Mouse (Mus musculus) layer of hippocampus, postnatal 14 days (tissue): ENCODE results near the gene Sptb. TPM values are rescaled to one million over a fixed set of nuclear protein-coding genes. Genes with fewer than 3 reads are reported as not detected.

Source experiments
- DNase-seq, 2 experiments: peaks; one replicate each; pipeline ENCODE4 v3.0.0; 2021 to 2022; ENCODE audit warnings: low spot score in 2 of 2, mixed read lengths in 1 of 2
- long read RNA-seq, 2 experiments: library from polyadenylated mRNA; stranded (forward); transcript quantifications; one replicate each; pipeline ENCODE4 v2.0.0; 2021
- total RNA-seq, 2 experiments: library from RNA; stranded (reverse); gene quantifications; 2 replicates each; pipeline ENCODE4 v1.2.3; 2021

The Sptb gene
- total RNA-seq: 10 to 100 TPM; 86.2 to 86.6 TPM
- long read RNA-seq, experiment 1, full-length matches to known transcripts: 1 of 22 reads
- long read RNA-seq, experiment 1, partial matches to known transcripts: 9 of 22 reads
- long read RNA-seq, experiment 1, other reads (novel, unspliced or antisense): 12 of 22 reads
- long read RNA-seq, experiment 2, full-length matches to known transcripts: 2 of 30 reads
- long read RNA-seq, experiment 2, partial matches to known transcripts: 10 of 30 reads
- long read RNA-seq, experiment 2, other reads (novel, unspliced or antisense): 18 of 30 reads

DNA sequence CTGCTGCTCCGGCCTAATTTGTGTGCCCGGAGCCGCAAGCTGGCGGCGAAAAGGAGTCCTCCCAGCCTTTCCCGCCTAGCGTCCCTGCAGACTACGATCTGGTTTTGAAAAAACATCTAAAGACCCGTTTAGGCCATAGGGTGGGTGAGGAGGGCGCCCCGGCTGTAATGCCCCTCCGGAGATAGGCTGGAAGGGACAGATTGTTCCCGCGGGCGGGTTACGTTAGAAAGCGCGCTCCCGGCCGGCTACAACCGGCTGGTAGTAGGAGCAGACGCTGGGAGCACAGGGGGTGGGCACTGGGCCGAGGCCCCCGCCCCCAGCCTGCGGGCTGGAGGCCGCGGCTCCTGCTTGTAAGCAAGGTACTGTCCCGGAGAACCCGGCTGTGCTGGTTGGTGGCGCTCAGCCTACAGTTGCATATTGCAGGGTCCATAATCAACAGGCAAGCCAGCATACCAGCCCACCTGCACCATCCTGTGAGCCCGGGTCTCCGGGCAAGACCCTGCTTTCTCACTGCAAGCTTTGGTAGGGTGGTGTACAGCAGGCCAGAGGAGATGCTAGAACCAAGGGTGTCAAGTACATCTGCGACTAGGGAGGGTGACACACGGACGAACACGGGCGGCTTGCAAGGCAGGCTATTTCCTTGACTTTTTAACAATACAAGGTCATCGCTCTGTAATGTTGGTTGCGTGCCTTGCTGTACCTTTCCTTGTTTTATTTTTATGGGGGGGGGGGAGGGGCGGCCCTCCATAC is at the start of gene Sptb:
Gene Sptb, minus strand, starts transcription at position 197 of the 750 bp plus-strand sequence.
- DNase-seq: peak; percentile 61 to 70

GRCm38 (mm10) chr12:76752652-76753318 is 42.4 kb upstream of the Sptb start:
- peak in 1 of 2 experiments; percentile 78 for DNase-seq

- no peak for DNase-seq
These were observed 40.6 kb upstream of the Sptb start for GRCm38 (mm10) chr12:76750866-76751459.

DNA sequence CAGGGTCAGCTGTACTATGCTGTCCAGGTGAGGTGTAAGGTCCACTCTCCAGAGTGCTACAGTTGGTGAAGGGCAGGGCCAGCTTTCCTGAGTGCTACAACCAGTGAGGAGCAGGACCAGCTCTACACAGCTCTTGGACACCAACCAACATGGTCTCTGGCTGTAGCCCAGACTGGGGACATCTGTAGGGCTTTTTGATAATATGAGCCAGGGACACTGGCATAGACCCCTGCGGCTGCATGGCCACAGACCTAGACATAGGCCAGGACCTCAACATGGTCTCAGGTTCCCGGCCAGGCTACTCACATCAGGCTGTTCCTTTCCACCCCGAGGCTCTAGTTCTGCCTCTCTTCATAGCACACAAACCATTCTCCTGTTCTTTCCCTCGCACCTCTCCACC is 17.6 kb upstream of the Sptb start:
- no peak for DNase-seq

DNA sequence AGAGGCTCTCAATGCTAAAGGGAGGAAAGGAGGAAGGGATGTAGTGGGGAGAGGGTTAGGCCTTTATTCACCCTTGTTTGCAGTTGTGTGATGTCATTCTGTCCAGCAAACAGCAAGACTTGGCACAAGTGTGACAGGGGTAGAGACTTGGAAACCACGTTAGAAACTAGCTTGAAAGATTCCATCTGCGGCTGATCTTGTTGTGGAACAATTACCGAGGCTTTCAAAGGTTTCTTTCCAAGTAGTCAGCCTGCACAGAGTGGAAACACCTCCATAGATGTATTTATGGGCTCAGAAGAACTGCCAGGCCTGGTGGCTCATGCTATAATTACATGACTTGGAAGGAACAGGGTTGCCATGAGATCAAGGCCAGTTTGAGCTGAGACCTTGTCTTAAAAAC is 11.7 kb upstream of the Sptb start:
- DNase-seq: no peak

DNA sequence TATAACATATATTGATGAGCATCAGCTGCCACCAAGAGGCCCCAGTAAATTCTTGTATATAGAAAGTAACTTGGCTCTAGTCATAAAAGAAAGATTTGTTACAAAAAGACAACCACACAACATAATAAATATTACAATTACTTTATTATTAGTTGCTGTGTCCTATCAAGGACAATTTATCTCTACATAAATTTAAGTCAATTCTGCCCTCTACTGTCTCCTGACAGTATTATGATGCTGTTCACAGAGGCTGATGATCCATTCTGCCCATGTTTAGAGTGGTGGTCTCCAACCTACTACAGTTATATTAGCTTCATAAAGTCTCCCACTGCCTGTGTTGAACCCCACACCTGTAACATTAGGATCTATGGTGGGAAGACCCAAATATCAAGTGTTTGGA is 10.2 kb upstream of the Sptb start:
- no peak for DNase-seq

- DNase-seq: no peak
These were observed 8.0 kb upstream of the Sptb start for GRCm38 (mm10) chr12:76718384-76718783.

DNA sequence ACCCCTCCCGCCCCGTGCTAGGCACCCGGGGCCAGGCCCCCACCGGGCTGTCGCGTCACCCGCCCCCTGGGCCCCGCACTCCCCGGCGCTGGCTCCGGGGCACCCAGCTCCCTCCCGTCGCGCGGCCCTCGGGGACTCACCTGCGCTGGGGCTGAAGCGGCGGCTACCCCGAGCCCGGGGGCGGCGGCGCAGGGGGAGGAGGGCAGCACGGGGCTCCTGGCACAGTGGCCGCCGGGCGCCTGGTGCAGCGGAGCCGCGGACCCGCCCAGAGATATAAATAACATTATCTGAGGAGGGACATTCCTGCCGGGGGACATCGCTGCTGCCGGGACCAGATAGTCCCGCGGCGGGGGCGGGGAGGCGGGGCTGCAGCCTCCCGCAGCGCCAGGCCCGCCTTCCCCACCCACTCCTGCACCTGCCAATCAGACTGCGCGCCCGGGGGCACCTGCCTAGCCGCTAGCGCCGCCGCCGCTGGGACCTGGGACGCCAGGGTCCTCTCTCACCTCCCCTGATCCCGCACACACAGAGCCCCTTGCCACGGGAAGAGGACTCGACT is 474 bp downstream of the Sptb start:
- DNase-seq: peak in 1 of 2 experiments; percentile 79

DNA sequence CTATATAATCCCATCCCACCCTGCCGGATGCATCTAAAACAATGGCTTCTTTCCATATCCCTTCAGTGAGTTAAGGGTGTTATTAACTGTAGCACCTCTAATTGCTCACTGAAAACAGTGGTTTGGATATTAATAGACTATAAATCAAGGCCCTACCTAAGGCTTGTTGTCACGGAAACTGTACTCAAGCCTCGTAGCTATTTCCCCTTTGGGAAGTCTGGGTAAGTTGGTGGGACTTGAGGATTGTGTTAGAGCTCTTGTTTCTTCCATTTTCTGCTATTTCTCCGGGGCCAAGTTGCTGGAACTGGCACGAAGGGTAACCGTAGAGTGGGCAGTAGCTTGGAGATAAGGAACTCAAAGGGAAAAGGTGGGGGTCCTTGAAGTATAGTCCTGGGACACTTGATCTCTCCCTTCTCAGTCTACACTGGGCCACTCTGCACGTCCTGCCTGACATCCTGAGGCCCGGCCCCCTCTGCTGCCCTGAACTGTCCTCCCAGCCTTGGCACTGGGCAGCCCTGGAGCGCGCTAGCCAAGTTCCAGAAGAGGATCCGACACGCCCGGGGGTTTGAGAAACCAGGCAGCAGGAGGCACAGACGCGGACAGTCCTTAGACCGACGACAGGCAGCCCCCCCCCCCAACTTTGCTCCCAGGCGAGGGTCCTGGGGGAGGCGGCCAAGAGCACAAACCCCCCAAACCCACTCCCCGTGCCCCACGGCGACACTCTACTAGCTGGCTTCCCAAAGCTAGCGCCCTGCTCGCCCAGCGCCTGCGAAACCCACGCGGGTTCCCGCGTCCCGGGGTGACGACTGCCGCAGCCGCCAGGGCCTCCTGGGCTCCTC is 1.2 kb downstream of the Sptb start:
- DNase-seq: no peak

- no peak for DNase-seq
These were observed 2.2 kb downstream of the Sptb start for GRCm38 (mm10) chr12:76708181-76708580.

DNA sequence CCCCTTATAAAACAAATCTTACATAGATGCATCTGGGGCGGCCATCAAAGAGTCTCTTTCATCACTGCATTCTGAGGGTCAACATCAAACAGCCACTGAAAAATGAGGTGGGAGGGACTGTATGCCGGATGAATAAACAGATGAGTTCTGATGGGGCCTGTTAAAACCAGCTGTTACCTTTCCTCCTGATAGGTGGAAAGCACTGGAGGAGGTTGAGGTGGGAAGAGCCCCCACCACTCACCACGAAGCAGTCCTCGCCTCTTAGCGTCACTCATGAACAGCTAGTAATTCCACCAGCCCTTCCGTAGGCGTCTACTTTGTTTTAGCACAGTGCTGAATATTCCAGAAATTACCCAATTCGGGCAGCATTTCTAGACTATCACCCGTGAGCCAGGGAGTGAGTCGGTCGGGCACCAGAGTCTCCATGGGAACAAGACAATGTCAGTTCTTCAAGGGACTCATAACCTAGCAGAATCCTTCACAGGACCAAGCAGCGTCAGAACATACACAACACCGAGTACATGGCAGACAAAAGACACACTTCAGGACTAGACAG is 13.9 kb downstream of the Sptb start:
- DNase-seq: no peak

DNA sequence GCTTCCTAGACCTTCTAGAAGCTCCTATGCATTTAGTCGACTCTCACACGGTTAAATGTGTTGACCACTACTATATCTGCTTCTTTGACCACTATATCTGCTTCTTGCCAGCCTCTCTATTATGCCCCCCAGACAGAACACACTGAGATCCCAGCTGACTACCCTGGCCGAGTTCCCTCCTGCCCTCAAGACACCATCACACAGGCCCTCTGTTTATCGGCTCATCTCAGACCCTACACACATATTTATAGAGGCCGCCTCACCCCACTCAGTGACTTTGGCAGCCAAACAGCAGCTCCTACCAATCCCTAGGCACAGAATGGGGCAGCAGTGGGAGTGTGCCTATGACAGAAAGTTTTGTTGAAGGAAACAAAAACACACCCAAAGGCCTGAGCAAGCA is 14.6 kb downstream of the Sptb start:
- no peak for DNase-seq

DNA sequence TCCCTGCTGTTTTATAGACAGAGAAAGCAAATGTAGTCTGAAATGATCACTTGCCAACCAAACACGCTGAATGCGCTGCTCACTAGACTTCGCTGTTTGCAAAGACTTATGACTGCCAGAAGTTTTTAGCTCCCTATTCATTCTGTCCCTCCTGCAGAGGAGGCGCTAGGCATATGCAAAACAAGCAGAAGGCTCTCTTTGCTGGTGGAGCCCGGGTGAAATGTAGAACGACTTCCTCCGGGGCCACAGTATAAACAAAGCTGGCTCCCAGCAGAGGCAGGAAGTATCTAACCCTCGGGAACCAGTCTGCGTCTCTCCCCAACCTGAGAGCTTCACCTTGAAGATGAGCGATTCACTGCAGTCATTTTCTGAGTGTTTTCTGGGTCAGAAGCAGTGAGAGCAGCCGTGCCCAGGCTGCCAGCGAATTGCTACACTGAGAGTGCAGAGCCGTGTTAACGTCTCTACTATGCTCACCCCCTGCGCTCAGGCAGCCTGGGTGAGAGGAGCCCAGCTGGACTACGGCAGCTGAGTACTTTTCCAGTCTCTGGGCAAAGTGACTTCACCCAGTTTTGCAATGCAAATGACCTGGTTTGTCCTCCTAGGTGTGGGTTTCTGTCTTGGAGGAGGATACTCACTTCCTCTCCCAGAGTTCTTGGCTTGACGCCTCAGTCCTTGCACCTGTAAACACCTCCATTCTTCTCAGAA is 15.4 kb downstream of the Sptb start:
- peak; percentile 41 to 46 for DNase-seq

GRCm38 (mm10) chr12:76687498-76688200 is 22.7 kb downstream of the Sptb start:
- no peak for DNase-seq

GRCm38 (mm10) chr12:76685647-76686046 is 24.7 kb downstream of the Sptb start:
- DNase-seq: no peak

GRCm38 (mm10) chr12:76684493-76684892 is 25.9 kb downstream of the Sptb start:
- DNase-seq: no peak

- DNase-seq: no peak
These were observed 28.4 kb downstream of the Sptb start for GRCm38 (mm10) chr12:76681937-76682336.

DNA sequence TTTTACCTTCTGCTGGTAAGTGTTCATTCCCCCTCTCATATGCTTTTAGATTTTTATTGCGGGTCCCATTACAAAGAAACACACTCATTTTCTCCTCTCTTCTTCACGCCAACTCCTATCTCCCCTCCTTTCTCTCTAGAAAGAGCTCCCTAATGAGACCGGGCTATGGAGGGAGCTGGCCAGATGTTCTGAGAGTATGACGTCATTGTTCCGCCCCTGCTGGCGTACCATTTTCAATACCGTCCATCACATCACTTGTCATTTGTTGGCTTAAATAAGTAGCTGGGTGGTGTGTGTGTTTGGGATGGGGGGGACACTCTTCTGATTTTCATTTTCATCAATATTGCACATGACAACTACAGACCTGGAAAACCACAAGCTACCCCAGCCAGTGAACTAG is 33.3 kb downstream of the Sptb start:
- DNase-seq: no peak

GRCm38 (mm10) chr12:76676477-76676876 is 33.9 kb downstream of the Sptb start:
- DNase-seq: no peak
